Mouse (Mus musculus) ovary, postnatal 14 days (tissue): Measurements from ENCODE around the gene Adcy1.

Source experiments
- DNase-seq: peaks from one replicate; pipeline ENCODE4 v3.0.0; 2022; ENCODE audit warnings: low spot score

Gene Adcy1

DNA sequence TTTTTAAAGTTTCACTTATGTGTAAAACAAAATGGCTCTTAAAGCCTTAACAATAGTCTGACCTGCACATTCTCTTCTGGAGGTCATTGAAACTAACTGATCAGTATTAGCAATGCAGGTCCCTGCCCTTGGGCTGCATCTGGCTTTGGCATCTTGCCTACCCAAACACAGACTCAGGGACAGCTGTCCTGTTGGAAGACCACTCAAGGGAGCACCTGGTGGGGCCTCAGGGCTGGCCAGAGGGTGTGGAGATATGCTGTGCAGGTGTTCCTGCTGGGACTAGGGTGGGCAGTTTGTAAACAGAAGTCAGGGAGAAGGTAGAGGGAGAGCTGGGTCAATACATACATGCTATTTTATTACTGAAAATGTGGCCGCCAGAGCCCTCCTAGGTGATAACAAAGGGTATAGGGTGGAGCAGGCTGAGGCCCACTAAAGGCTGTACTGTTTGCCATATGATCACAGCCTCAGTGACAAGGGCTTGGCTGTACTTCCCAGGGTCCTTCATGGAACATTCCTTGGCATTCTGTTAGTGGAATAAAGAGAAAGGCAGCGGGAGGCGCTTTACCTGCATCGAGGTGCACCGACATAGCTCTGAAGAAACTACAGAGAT, 73.1 kb downstream of the Adcy1 start:
- no peak for DNase-seq

- DNase-seq = no peak
These were observed 75.1 kb downstream of the Adcy1 start for GRCm38 (mm10) chr11:7138370-7138769.

GRCm38 (mm10) chr11:7140449-7140848, 77.2 kb downstream of the Adcy1 start:
- DNase-seq = no peak

GRCm38 (mm10) chr11:7142725-7143124, 79.4 kb downstream of the Adcy1 start:
- DNase-seq = peak; percentile 54

DNA sequence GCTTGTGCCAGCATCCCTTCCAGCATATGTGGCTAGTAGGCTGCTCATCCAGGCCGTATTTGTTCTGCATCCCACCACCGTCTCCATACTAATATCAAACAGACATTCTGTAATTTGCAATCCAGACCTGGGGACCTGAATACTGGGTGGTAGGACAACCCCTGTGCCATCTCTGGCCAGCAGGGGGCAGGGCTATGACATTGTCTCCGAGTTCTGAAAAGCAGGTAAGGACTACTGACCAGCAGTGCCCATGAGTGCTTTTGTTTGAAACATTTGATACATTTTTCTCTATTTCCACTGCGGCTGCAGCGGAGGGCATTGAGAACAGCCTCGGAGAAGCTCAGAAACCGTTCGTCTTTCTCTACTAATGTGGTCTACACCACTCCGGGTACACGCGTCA, 81.1 kb downstream of the Adcy1 start:
- peak; percentile 15 for DNase-seq

GRCm38 (mm10) chr11:7145221-7145620, 81.9 kb downstream of the Adcy1 start:
- no peak for DNase-seq

GRCm38 (mm10) chr11:7147536-7147935, 84.2 kb downstream of the Adcy1 start:
- DNase-seq = no peak

GRCm38 (mm10) chr11:7147945-7148344, 84.7 kb downstream of the Adcy1 start:
- DNase-seq = no peak

DNA sequence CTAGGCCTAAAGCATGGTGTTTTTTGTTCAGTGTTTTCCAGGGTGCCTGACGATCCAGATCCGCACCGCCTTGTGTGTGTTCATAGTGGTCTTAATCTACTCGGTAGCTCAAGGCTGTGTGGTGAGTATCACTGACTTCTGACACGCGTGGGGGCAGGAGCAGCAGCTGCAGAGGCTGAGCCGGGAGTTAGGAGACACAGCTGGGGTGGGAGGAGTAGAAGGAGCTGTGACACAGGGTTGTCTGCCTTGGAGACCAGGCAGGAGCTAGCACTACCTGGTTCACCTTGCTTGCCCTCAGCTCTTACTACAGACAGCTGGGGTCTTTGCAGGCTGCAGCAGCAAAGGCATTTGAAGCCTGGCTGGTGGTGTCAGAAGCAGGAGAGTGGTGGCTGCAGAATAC, 86.2 kb downstream of the Adcy1 start:
- DNase-seq = no peak

DNA sequence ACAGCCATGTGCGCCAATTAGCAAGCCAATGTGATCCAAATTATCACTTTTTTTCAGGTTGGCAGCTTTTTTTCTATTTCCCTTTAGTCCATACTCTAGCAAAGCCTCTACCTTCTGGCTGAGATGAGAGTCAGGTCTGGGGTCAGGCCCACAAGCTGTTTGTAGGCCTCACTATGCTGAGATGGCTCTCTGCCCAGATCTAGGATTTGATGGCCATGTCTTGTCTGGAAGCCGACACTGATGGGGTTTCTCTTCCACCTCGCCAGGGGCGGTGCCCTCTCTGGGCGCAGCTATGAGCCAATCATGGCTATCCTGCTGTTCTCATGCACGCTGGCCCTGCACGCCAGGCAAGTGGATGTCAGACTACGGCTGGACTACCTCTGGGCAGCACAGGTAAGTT, 87.2 kb downstream of the Adcy1 start:
- DNase-seq = no peak

- no peak for DNase-seq
These were observed 89.1 kb downstream of the Adcy1 start for GRCm38 (mm10) chr11:7152371-7152770.

DNA sequence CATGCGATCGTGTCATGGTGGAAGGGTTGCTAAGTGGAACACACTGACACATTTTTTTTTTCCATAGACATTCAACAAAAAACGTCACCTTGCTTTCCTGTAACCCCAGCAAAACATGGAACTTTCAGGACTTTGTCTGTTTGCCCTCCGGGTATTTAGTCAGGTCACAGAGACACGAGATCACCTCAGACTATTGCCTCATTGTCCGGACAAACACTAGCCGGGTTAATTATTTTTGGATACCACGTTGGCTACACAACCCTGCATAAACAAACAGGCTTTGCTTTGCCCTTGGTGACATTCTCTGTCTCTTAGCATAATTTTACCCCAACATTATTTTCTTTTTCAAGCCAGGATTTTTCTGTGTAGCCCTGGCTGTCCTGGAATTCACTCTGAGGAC, 89.8 kb downstream of the Adcy1 start:
- DNase-seq = no peak

DNA sequence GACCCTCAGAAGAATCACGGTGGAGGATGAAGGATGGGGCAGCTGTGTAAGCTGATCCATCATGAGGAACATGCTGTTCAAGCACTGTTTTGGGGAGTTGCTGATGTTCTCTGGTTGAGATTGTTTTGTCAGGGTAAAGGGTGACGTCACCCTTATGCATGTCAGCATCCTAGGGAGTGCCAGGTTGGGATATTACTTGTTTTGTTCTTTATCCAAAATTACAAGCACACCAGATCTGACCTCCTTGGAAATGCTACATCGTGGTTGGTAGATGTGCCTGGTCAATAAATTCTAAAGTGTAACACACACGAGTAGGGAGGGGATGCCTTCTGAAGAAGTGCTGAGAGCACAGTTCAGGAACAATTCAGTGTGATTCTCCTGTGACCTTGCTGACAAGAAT, 93.1 kb downstream of the Adcy1 start:
- no peak for DNase-seq

DNA sequence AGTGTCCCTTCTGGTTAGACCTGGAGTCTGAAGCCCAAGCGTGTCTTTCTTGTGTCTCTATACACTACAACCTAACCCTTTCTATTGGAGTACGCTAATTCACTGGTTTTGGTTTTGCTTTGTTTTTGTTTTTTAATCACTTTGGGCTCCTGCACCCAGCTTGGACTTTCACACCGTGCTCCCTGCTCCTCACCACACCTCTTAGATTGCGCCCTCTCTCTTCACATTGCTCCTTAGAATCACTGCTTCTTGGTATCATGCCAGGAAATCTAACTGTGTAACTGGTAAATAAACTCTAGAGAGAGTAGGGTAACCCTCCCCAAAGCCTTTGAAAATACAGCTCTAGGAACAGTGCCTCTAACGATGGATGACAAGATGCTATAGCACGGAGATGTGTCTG, 94.9 kb downstream of the Adcy1 start:
- DNase-seq = no peak

GRCm38 (mm10) chr11:7160146-7160545, 96.9 kb downstream of the Adcy1 start:
- DNase-seq = no peak

DNA sequence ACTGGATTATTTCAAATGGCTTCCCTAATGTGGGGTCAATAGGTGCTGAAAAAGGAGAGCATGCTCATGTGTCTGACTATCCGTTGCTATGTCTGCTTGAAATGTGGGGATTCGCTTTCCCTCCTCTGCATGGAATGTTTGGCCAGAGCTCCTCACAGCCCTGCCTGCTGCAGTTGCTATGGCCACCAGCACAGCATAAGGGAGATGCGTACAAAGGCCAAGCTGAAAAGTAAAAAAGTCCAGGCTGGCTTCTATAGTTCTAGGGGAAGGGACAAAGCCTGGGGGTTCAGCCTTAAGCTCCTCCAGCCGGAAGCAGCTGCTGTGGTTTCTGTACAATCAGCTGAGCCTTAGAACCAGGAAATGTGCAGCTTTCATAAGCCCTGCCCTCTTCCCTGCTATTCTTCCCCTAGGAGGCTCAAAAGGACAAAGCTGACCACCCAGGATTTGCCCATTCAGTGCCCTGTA, 97.4 kb downstream of the Adcy1 start:
- DNase-seq = no peak

DNA sequence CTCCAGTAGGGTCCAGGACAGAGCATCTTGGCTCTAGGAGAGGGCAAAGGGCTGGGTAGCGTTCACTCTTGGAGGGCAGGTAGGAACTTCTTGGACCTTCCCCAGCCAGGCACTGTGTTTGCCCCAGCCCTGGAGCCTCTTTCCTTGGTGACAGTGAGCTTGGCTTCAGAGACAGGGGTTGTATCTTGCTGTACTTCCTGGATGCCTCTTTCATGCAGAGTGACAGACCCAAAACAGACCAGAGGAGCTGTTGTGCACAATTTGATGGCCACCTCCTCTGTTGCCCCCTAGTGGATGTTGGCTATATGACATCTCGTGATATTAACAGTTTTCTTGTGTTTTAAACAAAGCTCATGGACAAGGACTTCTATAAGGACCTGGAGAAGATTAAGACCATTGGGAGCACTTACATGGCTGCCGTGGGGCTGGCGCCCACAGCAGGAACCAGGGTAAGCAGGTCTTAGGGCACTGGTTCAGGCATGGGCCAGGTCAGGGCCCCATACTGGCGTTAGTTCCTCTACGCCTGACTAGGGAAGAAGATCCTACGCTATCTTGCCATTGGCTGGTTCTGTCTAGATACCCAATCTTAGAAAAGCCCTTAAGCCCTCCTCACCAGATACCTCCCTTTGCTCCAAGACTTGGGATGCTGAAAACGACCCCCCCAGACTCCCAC, 98.3 kb downstream of the Adcy1 start:
- peak; percentile 22 for DNase-seq

- DNase-seq = no peak
These were observed 101.1 kb downstream of the Adcy1 start for GRCm38 (mm10) chr11:7164416-7164815.

DNA sequence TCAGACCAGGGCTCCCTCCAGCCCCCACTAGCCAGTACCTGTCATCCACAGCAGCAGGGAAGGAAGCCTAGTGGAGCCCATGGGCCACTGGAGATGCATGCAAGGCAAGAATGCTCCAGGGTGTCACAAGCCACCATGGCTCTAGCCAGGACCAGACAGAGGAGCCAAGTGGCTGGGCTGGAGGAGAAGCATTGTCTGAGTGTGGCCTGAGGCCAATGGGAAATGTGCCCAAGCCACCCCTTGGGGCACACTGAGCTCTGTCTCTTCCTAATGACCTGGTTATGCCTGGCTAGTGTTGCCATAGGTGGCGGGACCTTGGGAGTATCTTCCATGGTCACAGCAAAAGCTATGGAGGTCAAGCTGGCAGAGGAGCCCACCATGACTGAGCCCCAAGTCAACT, 106.4 kb downstream of the Adcy1 start:
- DNase-seq = no peak

DNA sequence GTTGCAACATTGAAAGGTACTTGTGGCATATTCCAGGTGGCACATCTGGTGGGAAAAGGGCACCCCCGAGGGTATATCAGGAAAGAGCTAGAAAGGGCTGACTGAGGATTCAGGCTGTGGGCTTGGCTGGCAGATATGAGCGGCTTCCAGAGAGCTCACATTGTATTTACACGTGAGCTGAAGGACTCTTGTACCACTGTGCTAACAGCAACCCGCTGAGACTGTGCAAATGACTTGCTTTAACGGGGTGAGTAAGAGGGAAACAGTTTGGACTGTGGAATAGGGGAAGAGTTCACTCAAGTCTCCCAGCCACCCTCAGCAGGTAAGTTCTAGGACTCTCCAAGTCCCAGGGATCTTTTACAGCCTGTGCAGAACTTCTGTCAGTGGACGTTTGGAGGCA, 110.4 kb downstream of the Adcy1 start:
- no peak for DNase-seq

- no peak for DNase-seq
These were observed 115.4 kb downstream of the Adcy1 start for GRCm38 (mm10) chr11:7178724-7179123.

DNA sequence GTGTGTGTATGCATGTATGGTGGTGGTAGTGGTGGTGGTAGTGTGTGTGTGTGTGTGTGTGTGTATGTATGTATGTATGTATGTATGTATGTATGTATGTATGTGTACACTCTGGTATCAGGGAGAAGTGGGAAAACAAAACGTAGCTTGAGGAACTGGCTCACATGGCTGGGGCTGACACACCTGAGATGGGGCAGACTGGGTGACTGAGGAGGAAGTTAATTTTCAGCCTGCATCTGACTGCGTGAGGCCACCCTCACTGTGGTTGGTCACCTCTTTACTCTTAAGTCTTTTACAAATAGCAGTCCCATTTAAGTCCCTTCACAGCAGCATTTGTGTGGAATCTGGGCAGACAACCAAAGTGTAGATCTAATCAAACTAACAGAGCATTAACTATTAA, 116.0 kb downstream of the Adcy1 start:
- no peak for DNase-seq

DNA sequence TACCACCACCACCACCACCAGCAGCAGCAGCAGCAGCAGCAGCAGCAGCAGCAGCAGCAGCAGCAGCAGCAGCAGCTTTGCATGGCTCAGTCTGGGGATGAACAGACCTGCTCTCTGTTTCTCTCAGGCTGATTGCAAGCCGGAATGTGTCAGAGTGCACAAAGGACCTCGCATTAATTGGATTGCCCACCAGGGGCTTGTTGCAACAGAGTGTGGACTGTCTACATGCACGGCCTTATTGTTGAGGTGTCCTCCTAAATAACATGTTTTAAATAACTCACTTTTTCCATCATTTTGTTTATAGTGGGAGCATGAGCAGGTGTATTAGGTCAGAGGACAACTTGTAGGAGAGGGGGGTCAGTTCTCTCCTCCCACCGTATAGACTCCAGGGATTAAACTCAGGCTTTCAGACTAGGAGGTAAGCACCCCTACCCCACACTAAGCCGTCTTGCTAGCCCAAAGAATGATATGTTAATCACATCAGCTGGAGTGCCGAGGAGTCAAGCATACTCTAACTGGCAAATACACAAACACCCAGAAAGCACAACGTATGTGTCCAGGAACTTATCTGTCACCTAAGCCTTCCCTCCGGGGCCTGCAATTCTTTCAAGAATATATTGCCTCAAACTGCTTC, 119.2 kb downstream of the Adcy1 start:
- DNase-seq = no peak

- DNase-seq = no peak
These were observed 121.1 kb downstream of the Adcy1 start for GRCm38 (mm10) chr11:7184420-7184819.
